Mouse (Mus musculus): ENCODE results near the gene 4922502D21Rik. TPM values are rescaled to one million over a fixed set of nuclear protein-coding genes. Genes with fewer than 3 reads are reported as not detected.

The 4922502D21Rik gene
- polyA plus RNA-seq (2014; fragmentation: Illumina TruSeq; extraction: RNeasy Lipid Tissue Mini Kit (QIAGEN cat#74804)): not detected

DNA sequence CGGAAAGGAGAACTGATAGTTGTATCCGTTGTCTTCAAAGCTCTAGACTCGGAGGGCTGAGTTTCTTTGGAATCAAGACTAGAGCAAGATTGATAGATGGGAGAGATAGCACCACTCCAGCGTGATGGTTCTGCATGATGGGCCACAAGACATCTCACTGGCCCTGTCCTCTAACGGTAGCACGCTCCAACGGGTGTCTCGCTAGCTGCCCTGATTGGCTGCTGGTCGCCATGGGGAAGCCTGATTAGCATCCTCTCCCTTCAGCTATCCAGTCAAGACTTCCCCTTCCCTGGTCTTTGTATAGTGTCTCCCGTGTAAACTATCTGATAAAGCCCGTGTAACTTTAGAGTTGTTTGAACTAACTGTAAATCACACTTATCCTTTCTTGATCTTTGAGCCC, at the start of gene 4922502D21Rik:
TSS of gene 4922502D21Rik (minus strand) at position 187 of the 400 bp plus-strand sequence.

DNA sequence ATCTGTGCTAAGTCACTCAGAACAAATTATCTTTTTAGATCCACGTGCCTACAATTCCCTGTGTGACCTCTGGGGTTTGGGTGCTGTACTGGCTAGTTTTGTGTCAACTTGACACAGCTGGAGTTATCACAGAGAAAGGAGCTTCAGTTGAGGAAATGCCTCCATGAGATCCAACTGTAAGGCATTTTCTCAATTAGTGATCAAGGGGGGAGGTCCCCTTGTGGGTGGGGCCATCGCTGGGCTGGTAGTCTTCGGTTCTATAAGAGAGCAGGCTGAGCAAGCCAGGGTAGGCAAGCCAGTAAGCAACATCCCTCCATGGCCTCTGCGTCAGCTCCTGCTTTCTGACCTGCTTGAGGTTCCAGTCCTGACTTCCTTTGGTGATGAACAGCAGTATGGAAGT, 10.8 kb upstream of the 4922502D21Rik start, which contains the start of gene Clec12a:
TSS of gene Clec12a (plus strand) at position 301 of the 400 bp plus-strand sequence.

DNA sequence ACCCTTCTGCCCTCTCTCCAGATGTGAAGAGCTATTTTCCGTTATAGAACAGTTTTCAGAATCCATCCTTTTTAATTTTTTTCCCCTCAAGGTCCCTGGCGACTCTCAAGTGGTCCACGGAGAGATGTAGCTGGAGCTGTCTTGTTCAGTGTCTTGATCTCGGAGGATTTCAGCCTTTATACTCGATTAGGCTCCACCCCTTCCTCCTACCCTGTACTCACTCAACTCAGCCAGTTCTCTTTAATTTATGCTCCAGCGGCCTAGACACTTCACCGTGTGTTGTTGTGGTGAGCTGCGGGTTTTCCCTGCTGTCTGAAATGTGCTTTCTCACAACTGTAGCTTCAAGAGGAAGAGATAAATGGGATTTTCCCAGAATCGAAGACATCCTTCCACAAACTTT, 56.4 kb downstream of the 4922502D21Rik start, which contains the start of gene Cd69:
TSS of gene Cd69 (minus strand) at position 217 of the 400 bp plus-strand sequence.

Other genes with a start within 250 kb of the 4922502D21Rik start
- 0.86 TPM for gene Clec2e, start 230.9 kb downstream of the 4922502D21Rik start, polyA plus RNA-seq (2014; fragmentation: Illumina TruSeq; extraction: RNeasy Lipid Tissue Mini Kit (QIAGEN cat#74804))
- 56.6 TPM for gene Clec2d, start 151.2 kb downstream of the 4922502D21Rik start, polyA plus RNA-seq (2014; fragmentation: Illumina TruSeq; extraction: RNeasy Lipid Tissue Mini Kit (QIAGEN cat#74804))
- gene Cd69, start 56.4 kb downstream of the 4922502D21Rik start, polyA plus RNA-seq (2014; fragmentation: Illumina TruSeq; extraction: RNeasy Lipid Tissue Mini Kit (QIAGEN cat#74804)): 1.3 TPM
- 24.3 TPM for gene Clec12a, start 10.9 kb upstream of the 4922502D21Rik start, polyA plus RNA-seq (2014; fragmentation: Illumina TruSeq; extraction: RNeasy Lipid Tissue Mini Kit (QIAGEN cat#74804))
- not detected for gene Clec12b, start 54.1 kb upstream of the 4922502D21Rik start, polyA plus RNA-seq (2014; fragmentation: Illumina TruSeq; extraction: RNeasy Lipid Tissue Mini Kit (QIAGEN cat#74804))
- gene Clec1b, start 65.5 kb upstream of the 4922502D21Rik start, polyA plus RNA-seq (2014; fragmentation: Illumina TruSeq; extraction: RNeasy Lipid Tissue Mini Kit (QIAGEN cat#74804)): 4.0 TPM
- 2.3 TPM for gene Clec9a, start 77.1 kb upstream of the 4922502D21Rik start, polyA plus RNA-seq (2014; fragmentation: Illumina TruSeq; extraction: RNeasy Lipid Tissue Mini Kit (QIAGEN cat#74804))
- gene Clec1a, start 120.2 kb upstream of the 4922502D21Rik start, polyA plus RNA-seq (2014; fragmentation: Illumina TruSeq; extraction: RNeasy Lipid Tissue Mini Kit (QIAGEN cat#74804)): 52.7 TPM
- 0.48 TPM for gene Olr1, start 175.4 kb upstream of the 4922502D21Rik start, polyA plus RNA-seq (2014; fragmentation: Illumina TruSeq; extraction: RNeasy Lipid Tissue Mini Kit (QIAGEN cat#74804))
- not detected for gene Tmem52b, start 180.8 kb upstream of the 4922502D21Rik start, polyA plus RNA-seq (2014; fragmentation: Illumina TruSeq; extraction: RNeasy Lipid Tissue Mini Kit (QIAGEN cat#74804))
- gene Gabarapl1, start 201.4 kb upstream of the 4922502D21Rik start, polyA plus RNA-seq (2014; fragmentation: Illumina TruSeq; extraction: RNeasy Lipid Tissue Mini Kit (QIAGEN cat#74804)): 40.3 TPM
- gene Klre1, start 246.1 kb upstream of the 4922502D21Rik start, polyA plus RNA-seq (2014; fragmentation: Illumina TruSeq; extraction: RNeasy Lipid Tissue Mini Kit (QIAGEN cat#74804)): 1.0 TPM